Mouse (Mus musculus): ENCODE measurements around the gene Mlkl. TPM values are rescaled to one million over a fixed set of nuclear protein-coding genes. Genes with fewer than 3 reads are reported as not detected.
A peak's percentile ranks its signal among the peaks of the same experiment; 100 is the strongest.
"Not testable (repeated sequence)": the region's sequence is repeated elsewhere in the genome, so short reads cannot be mapped to it uniquely, and the experiment has no call there.

Gene Mlkl
- polyA plus RNA-seq, 1 experiment from 2014 or later, result 0.84 TPM

DNA sequence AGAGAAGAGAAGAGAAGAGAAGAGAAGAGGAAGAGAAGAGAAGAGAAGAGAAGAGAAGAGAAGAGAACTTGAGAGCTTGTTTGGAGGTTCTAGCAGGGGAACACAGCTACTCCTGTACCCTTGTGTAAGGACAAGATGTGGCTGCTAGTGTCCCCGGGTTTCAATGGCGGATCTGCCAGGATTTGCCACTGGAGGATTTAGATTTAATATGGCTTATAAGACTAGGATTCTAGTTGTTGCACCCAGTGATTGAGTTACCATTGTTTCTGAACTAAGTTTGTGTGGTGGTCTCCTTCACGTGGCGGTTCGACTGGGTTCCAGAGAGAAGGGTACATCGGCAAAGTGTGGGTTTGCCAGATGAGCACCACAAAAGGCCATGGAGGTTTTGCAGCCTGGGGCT, 24.0 kb downstream of the Mlkl start:
- not testable (repeated sequence) for H3K4me1 ChIP-seq (replicated peaks); H3K36me3 ChIP-seq; H3K9ac ChIP-seq (replicated peaks); H3K4me2 ChIP-seq; H3K27me3 ChIP-seq; H3K4me3 ChIP-seq (replicated peaks); ATAC-seq (ENCODE audit: insufficient number of reproducible peaks, insufficient read depth, low FRiP score, low TSS enrichment, low read depth); H3K9me3 ChIP-seq; H3K27ac ChIP-seq
- WGBS, result 96% methylated on average over 6 of the region's 6 CpGs

DNA sequence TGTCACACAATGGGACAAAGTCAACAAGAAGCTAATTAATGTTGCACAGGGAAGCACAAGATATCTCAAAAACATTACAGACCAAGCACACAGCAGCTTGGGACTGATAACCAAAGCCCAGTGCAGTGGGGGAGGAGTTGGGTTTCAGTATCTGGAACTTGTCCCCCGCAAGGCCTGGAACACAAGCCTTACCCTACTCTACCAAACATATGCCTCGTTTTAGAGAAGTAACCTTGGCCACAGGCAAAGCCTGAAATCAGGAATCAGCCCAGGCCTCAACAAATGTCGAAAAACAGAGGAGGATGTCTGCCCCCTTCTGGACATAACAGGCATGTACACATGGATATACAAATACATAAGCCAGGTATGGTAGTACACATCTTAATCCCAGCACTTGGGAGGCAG, 25.2 kb downstream of the Mlkl start:
- 78% methylated on average over 3 of the region's 3 CpGs for WGBS

DNA sequence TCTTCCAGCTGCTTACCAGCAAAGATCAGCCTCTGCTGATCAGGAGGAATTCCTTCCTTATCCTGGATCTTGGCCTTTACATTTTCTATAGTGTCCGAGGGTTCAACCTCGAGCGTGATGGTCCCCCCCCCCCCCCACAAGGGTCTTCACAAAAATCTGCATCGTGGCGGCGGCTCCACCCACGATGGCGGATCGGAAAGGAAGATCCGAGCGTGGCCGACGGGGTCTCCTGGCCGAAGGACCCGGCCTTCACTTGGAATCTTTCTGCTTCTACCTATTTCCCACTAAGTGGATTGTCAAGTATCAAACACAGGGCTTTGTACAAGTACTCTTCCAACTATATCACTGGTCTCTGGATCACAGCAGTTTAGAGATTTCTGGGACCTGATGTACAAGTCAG, 28.0 kb downstream of the Mlkl start:
- H3K4me3 ChIP-seq (replicated peaks); ATAC-seq (ENCODE audit: insufficient number of reproducible peaks, insufficient read depth, low FRiP score, low TSS enrichment, low read depth); H3K9ac ChIP-seq (replicated peaks); H3K4me2 ChIP-seq; H3K9me3 ChIP-seq; H3K4me1 ChIP-seq (replicated peaks); H3K27ac ChIP-seq; H3K27me3 ChIP-seq; H3K36me3 ChIP-seq: not testable (repeated sequence)
- WGBS, result 91% methylated on average over 15 of the region's 15 CpGs

More for the DNA sequence above, 25.2 kb downstream of the Mlkl start:
- H3K4me1 ChIP-seq (replicated peaks), result no peaks in the 10 kb centered on the region
- no peak overlapping the region for H3K27ac ChIP-seq
- H3K27me3 ChIP-seq, result 0 out of 2 replicates have a peak, but pooled peaks cover 2% of the 10 kb centered on the region
- no peak overlapping the region for H3K4me2 ChIP-seq
- H3K4me3 ChIP-seq (replicated peaks), result no peak overlapping the region
- H3K9ac ChIP-seq (replicated peaks), result no peak overlapping the region
- no peaks in the 10 kb centered on the region for H3K9me3 ChIP-seq
- ATAC-seq (ENCODE audit: insufficient number of reproducible peaks, insufficient read depth, low FRiP score, low TSS enrichment, low read depth), result no peak
- no peaks in the 10 kb centered on the region for H3K36me3 ChIP-seq

DNA sequence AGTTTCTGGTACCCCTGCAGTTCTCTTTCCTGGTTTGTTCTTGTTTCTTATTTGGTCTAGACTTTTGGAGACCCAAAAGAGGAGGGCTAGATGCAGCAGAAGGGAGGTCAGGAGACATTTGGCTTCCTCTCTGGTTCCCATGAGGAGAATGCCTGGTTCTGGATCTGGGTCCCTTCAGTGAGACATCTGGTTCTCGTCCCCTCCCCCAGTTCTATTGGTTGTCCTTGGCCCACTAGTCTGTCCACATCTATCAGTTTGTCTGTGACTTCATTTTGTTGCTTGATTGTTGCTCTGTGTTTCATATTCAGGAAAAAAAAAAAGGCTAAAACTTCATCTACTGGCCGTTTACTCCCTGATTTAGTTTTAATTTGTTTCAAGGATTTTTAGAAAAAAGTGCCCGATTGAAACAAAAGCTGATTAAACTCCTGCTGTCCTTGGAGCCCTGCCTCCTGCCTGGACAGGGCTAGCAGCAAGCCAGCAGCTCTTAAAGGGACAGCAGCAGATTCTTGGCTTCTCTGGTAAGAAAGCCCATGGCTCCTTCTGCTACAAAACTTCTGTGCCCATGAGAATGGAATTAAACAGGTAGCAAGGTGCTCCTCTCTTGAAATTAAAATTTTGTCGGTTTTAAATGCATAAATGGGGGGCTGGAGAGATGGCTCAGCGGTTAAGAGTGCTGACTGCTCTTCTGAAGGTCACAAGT, 32.8 kb downstream of the Mlkl start:
- H3K4me3 ChIP-seq (replicated peaks), result no peak overlapping the region
- no peak for ATAC-seq (ENCODE audit: insufficient number of reproducible peaks, insufficient read depth, low FRiP score, low TSS enrichment, low read depth)
- 30% methylated on average over 5 of the region's 5 CpGs for WGBS
- no peaks in the 10 kb centered on the region for H3K4me1 ChIP-seq (replicated peaks)
- no peak overlapping the region for H3K4me2 ChIP-seq
- no peaks in the 10 kb centered on the region for H3K9me3 ChIP-seq
- no peak overlapping the region for H3K27ac ChIP-seq
- H3K27me3 ChIP-seq, result no peaks in the 10 kb centered on the region
- no peak overlapping the region for H3K9ac ChIP-seq (replicated peaks)
- no peaks in the 10 kb centered on the region for H3K36me3 ChIP-seq

DNA sequence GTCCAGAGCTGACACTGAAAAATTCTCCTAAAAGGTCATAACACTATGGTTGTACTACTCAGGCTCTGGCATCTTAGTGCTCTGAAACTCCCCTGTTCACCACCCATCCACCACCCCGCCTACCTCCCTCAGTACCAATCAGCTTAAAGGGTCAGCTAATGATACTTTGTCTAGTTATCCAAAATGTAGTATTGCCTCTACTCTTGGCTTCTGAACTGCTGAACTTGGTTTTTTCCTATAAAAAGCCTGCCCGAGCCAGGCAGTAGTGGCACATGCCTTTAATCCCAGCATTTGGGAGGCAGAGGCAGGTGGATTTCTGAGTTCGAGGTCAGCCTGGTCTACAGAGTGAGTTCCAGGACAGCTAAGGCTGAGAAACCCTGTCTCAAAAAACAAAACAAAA, 33.6 kb downstream of the Mlkl start:
- Histone ChIP-seq H3K27me3 (no peaks in the 10 kb centered on the region), H3K36me3 (no peaks in the 10 kb centered on the region), H3K4me1 (replicated peaks) (no peaks in the 10 kb centered on the region), H3K4me2 (no peak overlapping the region), H3K9me3 (no peaks in the 10 kb centered on the region), H3K9ac (replicated peaks) (no peak overlapping the region), H3K4me3 (replicated peaks) (no peak overlapping the region), H3K27ac (no peak overlapping the region)
- WGBS, result 91% methylated on average over 3 of the region's 3 CpGs
- ATAC-seq (ENCODE audit: insufficient number of reproducible peaks, insufficient read depth, low FRiP score, low TSS enrichment, low read depth), result no peak

DNA sequence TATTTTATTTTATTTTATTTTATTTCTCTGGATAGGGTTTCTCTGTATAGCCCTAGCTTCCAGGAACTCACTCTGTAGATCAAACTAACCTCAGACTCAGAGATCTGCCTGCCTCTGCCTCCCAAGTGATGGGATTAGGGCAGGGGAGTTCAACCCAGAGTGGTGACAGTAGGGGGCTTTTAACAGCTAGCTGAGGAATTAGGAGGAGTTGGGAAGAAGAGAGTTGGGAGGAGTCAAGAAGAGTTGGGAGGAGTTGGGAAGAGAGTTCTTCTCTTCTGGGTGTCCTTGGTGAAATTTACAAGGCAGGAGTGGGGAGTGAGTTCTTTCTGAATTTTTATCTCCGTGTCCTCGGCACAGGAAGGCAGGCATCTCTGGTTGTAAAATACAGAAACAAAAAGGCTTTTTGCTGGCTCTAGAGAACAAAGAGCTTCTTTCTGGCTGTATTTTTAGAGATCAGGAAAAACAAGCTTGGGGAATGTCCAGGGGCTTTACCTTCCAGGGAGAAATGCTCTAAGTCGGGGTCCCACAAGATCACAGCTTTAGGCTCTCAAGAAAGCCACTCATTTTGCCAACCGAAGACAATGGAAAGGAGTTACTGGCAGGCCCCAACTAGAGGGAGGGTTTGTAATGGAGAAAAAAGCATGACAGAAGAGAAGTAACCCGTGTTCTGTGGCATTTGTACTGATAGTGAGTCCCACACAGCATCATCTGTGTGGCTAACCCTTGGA, 34.7 kb downstream of the Mlkl start:
- H3K27me3 ChIP-seq; H3K4me3 ChIP-seq (replicated peaks); H3K9ac ChIP-seq (replicated peaks); H3K4me1 ChIP-seq (replicated peaks); H3K9me3 ChIP-seq; H3K4me2 ChIP-seq; H3K36me3 ChIP-seq; ATAC-seq (ENCODE audit: insufficient number of reproducible peaks, insufficient read depth, low FRiP score, low TSS enrichment, low read depth); H3K27ac ChIP-seq: not testable (repeated sequence)
- 79% methylated on average over 5 of the region's 5 CpGs for WGBS

DNA sequence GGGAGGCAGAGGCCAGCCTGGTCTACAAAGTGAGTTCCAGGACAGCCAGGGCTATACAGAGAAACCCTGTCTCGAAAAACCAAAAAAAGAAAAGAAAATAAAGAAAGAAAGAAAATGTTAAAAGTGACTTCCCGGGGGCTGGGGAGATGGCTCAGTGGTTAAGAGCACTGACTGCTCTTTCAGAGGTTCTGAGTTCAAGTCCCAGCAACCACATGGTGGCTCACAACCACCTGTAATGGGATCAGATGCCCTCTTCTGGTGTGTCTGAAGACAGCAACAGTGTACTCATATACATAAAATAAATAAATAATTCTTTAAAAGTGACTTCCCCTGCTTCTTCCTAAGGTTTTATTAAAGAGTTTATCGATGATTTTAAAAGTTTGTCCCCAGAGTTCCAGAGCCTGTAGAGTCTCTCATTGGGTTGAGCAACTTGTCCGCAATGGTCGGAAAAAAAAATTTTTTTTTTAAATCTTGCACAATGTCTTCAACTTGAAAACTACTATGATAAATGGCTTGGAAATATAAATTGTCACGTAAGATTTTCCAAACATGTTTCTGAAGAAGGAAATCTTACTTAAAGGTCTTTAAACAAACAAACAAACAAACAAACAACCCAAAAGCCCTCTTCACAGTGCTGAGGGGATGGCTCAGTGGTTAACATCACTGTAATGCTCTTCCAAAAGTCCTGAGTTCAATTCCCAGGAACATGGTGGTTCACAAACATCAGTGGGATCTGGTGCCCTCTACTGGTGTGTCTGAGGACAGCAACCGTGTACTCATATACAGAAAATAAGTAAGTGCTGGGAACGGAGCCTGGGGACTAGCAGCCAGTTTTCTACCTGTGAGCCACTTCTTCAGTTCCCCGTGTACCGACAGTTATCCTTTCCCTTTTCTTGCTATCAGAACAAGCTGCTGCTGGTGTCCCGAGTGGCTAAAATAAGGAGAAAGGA, 37.1 kb downstream of the Mlkl start:
- peak overlapping the region; percentile 84 for H3K4me3 ChIP-seq (replicated peaks)
- H3K4me1 ChIP-seq (replicated peaks), result peaks cover 6% of the 10 kb centered on the region; the same call in 1 of the 2 replicates
- H3K4me2 ChIP-seq, result peak overlapping the region; percentile 66
- peak overlapping the region; percentile 72 for H3K27ac ChIP-seq
- H3K36me3 ChIP-seq, result peaks cover 12% of the 10 kb centered on the region
- H3K9ac ChIP-seq (replicated peaks), result no peak overlapping the region
- ATAC-seq (ENCODE audit: insufficient number of reproducible peaks, insufficient read depth, low FRiP score, low TSS enrichment, low read depth), result no peak; the same call in 1 of the 2 replicates
- 66% methylated on average over 11 of the region's 11 CpGs for WGBS
- no peaks in the 10 kb centered on the region for H3K27me3 ChIP-seq
- no peaks in the 10 kb centered on the region for H3K9me3 ChIP-seq

DNA sequence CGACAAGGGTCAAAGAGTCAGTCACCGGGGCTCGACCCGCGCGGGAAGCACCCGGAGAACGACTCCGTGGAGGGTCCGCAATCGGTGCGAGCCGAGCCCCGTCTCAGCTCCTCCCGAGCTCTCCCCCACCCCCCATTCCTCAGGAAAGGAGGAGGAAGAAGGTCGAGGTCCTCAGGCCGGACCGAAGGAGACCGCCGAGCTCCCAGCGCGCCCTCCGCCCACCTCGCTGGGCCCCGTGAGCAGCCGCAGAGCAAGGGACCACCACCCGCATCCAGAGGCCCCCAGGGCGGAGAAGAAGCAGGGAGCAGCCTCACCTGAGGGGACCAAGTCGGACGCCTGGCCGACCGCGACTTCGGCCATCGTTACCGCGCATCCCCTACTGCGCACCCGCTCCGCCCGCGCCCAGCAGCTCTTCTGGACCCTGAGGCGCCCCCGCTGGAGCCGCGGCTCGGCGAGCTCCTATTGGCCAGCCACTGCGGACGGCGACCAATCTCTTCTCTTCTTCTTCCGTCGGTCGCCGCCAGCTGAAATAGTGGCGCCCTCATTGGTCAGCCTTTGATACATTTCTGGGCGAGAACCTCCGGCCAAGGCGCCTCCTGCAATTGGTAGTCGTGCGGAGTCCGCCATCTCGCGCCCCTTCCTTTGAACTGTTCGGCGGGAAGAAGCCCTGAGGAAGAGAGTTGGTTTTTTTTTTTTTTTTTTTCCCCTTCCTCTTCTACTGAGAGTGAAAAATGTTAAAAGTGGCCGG, 38.0 kb downstream of the Mlkl start, which contains the start of gene Rfwd3:
Gene Rfwd3 (minus strand): TSS at position 402 of the 748 bp plus-strand sequence.
- peak within 1 kb of the TSS; percentile 92 for H3K27ac ChIP-seq
- H3K4me1 ChIP-seq (replicated peaks), result peaks cover 6% of the 10 kb centered on the region; the same call in 1 of the 2 replicates
- H3K27me3 ChIP-seq, result no peaks in the 10 kb centered on the region
- ATAC-seq (ENCODE audit: insufficient number of reproducible peaks, insufficient read depth, low FRiP score, low TSS enrichment, low read depth), result peak; percentile 97
- peaks cover 19% of the 10 kb centered on the region for H3K36me3 ChIP-seq
- peak within 1 kb of the TSS; percentile 66 for H3K4me2 ChIP-seq
- H3K4me3 ChIP-seq (replicated peaks), result peak within 1 kb of the TSS; percentile 84
- H3K9me3 ChIP-seq, result no peaks in the 10 kb centered on the region
- WGBS, result under 1% methylated on average over 65 of the region's 67 CpGs
- peak within 1 kb of the TSS; percentile 89 for H3K9ac ChIP-seq (replicated peaks)

DNA sequence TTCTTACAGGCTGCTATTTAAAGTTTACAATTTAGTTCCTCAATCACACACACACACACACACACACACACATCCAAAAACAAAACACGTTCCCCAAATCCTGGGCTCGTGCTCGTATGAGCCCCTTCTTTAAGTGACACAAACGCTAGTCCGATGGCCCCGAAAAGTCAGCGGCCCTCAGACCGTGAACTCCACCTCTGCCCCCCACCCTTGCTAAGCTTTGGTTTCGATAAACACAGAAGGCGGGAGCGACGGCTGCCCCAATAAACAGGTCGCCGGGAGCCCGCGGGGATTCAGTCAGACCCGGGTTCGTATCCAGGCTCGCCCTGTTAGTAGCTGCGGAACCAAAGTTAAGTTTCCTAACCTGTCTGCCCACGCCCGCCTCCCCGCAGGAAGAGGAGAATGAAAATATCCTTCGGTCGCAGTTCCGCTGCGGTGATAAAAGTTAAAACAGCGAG, 38.6 kb downstream of the Mlkl start:
- Histone ChIP-seq H3K27me3 (no peaks in the 10 kb centered on the region), H3K36me3 (peaks cover 24% of the 10 kb centered on the region), H3K9me3 (no peaks in the 10 kb centered on the region), H3K27ac (peak overlapping the region; percentile 92), H3K4me1 (replicated peaks) (peaks cover 6% of the 10 kb centered on the region; the same call in 1 of the 2 replicates), H3K4me2 (peak overlapping the region; percentile 66), H3K4me3 (replicated peaks) (peak overlapping the region; percentile 84), H3K9ac (replicated peaks) (peak overlapping the region; percentile 89)
- ATAC-seq (ENCODE audit: insufficient number of reproducible peaks, insufficient read depth, low FRiP score, low TSS enrichment, low read depth), result peak; percentile 2; the same call in 1 of the 2 replicates
- under 1% methylated on average over 28 of the region's 28 CpGs for WGBS

DNA sequence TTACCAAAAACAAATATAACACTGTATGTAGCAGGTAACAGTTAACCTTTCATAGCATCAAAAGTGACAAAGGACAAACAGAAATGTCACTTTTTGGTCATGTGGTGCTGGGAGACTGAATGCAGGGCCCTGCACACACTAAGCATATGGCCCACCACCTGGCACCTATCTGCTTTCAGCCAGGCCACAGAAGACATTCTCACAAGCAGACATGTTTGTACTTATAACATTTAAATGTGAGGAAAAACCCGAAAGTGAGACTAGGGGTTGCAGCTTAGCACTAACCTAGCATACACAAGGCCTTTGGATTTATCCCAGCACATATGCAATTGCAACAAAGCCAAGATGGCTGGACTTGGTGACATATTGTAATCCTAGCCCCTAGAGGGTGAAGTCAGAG, 40.0 kb downstream of the Mlkl start:
- Histone ChIP-seq H3K4me2 (peak overlapping the region; percentile 66), H3K36me3 (peaks cover 38% of the 10 kb centered on the region), H3K9me3 (no peaks in the 10 kb centered on the region), H3K9ac (replicated peaks) (no peak overlapping the region), H3K4me3 (replicated peaks) (no peak overlapping the region), H3K27ac (no peak overlapping the region), H3K27me3 (no peaks in the 10 kb centered on the region), H3K4me1 (replicated peaks) (peaks cover 6% of the 10 kb centered on the region; the same call in 1 of the 2 replicates)
- 72% methylated on average over 1 of the region's 1 CpGs for WGBS
- ATAC-seq (ENCODE audit: insufficient number of reproducible peaks, insufficient read depth, low FRiP score, low TSS enrichment, low read depth), result no peak
